Mouse (Mus musculus) olfactory bulb, adult 2 months (tissue): ENCODE data around the gene Macrod1.

Experiments
- CTCF ChIP-seq: fragments of 200-500 bp; IDR thresholded peaks from 2 replicates; pipeline ENCODE4 v1.5.1; 2012; ENCODE audit warnings: low read depth, mild to moderate bottlenecking, low read length, moderate library complexity; ENCODE audit not compliant: insufficient read depth
- POLR2A ChIP-seq: fragments of 200-500 bp; IDR thresholded peaks from 2 replicates; pipeline ENCODE4 v1.6.1; 2012; ENCODE audit warnings: mild to moderate bottlenecking, low read depth, low read length, moderate library complexity; ENCODE audit not compliant: insufficient read depth

DNA sequence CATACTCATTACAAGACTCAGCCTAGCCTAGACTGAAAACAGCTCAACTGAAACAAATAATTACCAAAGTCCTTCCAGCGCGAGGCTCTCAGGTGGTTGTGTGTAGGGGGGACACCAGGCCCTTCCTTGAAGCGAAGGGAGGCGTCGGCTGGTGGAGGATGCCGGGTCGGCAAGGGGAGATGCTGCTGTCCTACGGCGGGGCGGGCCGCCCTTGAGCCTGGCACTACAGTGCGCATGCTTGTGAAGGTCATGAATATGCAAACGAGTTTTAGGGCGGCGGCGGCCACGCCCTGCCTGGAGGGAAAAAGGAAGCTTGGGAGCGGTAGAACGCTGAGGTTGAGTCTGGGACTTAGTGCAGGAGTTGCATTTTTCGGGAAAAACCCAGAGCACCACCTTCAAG lies 87.2 kb downstream of the Macrod1 start:
- no peak for TF ChIP-seq POLR2A
- TF ChIP-seq CTCF = no peak
